Mouse (Mus musculus) T-helper 1 cell (primary cell): ENCODE results near the gene Ahnak2.

Experiments
- in situ Hi-C: fragments of 300-600 bp; cut with MboI, MseI; formaldehyde crosslinking; loops from one replicate; pipeline ENCODE4 v1.15.1; 2025; ENCODE audit warnings: high pct_unique_total_duplicates

Ahnak2 gene

DNA sequence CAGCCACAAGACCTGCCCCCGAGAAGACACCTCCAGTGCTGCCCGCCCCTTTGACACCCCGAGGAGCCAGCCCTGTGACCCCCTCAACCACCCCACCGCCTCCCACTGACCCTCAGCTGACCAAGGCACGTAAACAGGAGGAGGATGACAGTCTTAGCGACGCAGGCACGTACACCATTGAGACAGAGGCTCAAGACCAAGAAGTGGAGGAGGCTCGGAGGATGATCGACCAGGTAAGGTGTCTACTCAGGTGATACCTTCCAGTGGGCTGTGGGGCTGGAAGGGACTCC, 65.9 kb downstream of the Ahnak2 start:
- in situ Hi-C loops: no loop called here

DNA sequence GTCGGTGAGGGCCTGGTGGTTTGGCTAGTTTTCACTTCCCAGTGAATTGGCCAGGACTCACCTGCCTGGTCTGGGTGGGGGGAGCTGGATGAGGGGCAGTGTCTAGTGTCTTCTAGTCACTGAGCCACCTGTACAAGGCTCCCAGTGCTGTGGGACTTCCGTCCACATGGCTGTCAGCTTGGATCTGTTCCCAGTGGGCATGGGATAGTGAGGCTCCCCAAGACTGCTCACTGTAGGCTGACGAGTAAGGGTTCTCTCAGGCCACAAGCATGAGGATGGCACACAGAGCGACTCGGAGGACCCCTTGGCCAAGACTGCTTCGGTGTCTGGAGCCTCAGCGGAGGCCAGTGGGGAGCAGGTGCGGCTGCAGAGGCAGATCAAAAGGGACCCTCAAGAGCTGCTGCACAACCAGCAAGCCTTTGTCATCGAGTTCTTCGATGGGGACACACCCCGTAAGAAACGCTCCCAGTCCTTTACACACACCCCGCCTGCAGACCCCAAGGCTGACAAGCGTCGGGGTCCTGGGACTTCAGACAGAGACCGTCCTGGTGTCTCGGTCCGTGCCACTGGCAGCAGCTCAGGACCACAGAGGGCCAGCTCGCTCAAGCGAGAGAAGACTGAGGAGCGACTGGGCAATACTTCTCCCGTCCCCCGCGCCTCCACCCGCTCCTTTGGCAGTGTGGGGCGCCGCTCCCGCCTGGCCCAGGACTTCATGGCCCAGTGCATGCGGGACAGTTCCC, 66.4 kb downstream of the Ahnak2 start:
- in situ Hi-C loops: no loop called here

DNA sequence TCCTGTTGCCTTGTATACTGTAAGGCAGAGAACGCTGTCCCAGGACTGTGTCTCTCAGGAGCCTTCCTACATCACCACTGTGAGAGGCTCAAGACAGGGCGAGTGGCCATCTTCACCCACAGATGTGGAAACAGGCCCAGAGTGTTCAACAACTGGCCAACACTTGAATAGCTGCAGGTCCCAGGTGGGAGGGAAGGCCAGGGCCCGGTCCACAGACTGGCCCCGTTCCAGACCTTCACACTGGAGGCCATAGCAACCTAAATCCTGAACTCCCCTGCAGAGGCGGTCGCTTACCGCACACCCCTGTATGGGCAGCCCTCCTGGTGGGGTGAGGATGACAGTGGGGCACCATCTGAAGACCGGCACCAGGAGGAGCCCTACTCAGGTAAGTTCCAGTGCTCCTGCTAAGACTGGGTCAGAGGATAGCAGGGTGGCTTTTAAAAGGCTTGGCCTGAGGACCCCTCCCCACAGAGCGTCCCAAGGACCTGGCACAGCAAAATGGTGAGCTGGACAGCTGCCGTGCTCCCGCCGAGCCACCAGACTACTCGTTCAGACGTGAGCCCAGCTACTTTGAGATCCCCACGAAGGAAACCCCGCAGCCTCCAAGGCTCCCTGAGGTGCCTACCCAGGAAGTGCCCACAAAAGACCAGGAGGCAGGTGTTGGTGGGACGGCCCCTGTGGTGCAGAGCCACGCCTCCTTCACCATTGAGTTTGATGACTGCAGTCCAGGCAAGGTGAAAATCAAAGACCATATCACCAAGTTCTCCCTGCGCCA, 67.4 kb downstream of the Ahnak2 start:
- in situ Hi-C loops: no loop called here

DNA sequence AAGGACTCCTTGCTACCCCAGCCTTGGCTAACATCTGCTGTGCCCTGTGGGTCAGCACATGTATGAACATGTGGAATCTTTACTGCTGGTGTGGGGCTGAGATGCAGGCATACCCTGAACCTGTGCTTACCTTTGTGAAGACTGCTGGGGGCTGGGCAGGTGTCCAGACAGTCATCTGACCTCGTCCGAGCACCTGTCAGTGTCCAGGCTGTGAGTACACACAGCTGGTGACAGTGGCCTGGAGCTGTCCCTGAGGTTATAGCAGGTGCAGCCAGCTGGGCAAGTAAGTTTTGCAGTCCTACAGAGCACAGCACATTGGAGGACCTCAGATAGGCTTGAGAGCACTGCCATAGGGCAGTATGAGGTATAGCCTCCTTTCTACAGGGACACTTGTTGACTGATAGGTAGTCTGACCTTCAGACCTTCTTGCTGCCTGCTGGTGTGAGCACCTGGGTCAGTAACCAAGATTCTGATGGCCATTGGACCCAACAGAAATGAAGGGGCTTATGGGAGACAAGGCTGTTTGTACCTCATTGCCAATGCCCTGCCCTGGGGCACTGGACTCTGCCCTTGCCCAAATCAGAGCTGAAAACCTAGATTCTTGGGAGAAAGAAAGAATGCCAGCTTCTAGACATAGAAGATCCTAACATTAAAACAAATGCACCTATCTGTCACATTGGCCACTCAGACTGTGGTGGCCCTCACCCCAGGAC, 68.2 kb downstream of the Ahnak2 start:
- in situ Hi-C loops: no loop called here

DNA sequence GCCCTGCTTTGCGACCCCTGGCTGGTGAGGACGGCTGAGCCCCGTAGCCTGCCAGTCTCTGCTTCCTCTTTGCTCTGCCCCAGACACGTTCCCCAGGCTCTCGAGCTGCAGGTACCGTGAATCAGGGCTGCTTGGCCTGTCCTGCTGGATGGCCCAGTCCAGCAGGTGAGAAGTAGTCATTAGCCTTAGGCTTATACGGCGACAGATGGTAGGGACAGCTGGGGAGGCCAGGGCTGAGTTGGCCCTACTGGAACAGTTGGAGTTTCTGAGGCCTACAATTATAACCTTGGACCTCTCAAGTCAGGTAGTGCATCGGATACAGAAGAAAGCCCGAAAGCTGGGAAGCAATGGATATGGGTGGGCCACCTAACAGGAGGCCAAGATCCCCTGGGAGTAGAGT, 69.9 kb downstream of the Ahnak2 start:
- in situ Hi-C loops: no loop called here

DNA sequence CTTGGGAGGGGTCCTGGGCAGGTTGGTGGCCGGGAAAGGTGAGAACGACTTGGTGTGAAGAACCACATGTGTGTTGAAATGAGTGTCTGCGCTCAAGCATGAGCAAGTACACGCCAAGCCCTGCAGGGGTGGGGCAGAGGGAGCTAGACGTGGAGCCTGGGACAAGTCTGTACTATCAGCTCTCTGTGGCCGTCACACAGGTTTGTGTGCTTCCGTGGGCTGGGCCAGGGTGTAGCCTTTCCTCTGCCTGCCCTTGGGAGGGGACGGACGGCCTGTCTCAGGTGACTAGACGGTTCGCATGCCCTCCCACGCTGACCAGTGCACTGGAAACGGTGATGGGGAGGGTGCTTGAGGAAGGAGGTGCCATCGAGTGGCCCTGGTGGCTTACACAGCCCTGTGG, 71.6 kb downstream of the Ahnak2 start:
- in situ Hi-C loops: no loop called here

DNA sequence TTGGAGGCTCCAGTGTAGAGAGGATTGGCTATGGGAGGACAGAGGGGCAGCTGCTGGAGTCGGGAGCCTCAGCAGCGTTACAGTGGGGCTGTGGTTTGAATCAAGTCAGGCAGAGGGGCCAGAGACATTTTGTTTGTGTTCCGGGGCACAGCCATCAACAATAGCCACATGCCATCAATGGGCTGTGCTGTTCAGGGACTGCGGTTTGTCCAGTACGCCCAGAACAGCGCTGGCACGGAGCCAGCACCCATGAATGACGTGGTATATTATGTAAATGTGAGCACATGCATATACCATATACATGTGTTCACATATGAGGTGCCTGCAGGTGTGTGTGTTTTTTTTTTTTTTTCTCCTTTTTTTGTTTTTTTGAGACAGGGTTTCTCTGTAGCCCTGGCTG, 74.7 kb downstream of the Ahnak2 start:
- in situ Hi-C loops: no loop called here

DNA sequence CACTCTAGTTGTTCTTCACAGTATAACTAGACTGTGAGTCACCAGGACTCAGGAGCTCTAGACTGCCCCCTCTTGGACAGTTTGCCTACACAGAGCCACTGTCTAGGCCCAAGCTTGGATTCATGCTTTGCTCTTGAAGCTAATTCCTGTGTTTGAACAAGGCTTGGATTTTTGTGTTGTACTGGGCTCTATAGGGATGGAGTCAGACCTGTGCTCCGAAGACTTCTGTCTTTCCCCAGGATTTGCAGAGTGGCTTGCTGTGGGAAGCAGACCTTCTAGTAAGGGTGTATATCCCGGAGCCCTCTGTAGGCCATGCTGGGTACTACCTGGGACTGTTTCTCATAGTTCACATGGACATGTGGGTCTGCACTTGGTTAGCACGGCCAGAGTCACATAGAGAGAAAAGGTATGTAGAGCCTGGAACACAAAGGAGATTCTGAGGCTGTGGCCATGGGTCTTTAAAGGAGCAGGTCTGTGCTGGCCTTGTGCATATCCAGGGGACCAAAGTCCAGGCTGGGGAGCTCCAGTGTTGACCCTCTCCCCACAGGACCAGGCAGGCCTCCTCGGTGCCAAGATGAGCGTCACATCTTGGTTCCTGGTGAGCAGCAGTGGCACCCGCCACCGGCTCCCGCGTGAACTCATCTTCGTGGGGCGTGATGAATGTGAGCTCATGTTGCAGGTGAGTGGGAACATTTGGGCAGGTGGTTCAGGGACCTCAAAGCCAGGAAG, 78.2 kb downstream of the Ahnak2 start:
- in situ Hi-C loops: no loop called here

DNA sequence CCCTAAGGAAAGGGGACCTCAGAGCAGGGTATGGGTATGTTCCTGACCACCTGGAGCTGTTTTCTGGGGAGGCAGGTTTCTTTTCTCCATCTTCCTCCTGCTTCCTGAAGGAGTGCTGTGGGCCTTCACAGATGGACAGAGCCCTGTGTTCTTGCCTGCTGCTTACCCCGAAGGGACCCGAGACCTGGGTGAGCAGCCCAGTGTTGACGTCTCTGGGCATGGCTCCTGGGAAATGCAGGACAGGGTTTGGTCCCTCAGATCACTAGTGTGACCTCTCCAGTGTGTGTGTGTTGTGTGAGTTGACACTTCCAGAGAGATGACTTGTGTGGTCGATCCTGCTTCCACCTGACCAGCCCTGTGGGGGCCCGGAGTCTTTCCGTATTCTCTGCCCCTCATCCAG, 79.0 kb downstream of the Ahnak2 start:
- in situ Hi-C loops: no loop called here

DNA sequence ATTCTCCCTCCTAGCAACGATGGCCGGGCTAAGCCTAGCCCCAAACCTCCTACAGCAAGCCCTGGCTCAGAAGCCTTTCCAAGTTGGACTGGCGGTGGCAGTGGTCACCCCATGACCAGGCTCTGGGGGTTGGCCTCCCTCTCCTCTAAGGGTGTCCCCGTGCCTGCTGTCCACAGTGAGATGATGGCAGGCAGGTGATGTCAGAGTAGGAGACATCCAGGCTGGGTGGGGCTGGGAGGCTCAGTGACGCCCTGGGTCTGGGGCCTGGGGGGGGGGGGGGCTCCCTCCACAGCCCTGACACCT, 79.5 kb downstream of the Ahnak2 start:
- in situ Hi-C loops: no loop called here

DNA sequence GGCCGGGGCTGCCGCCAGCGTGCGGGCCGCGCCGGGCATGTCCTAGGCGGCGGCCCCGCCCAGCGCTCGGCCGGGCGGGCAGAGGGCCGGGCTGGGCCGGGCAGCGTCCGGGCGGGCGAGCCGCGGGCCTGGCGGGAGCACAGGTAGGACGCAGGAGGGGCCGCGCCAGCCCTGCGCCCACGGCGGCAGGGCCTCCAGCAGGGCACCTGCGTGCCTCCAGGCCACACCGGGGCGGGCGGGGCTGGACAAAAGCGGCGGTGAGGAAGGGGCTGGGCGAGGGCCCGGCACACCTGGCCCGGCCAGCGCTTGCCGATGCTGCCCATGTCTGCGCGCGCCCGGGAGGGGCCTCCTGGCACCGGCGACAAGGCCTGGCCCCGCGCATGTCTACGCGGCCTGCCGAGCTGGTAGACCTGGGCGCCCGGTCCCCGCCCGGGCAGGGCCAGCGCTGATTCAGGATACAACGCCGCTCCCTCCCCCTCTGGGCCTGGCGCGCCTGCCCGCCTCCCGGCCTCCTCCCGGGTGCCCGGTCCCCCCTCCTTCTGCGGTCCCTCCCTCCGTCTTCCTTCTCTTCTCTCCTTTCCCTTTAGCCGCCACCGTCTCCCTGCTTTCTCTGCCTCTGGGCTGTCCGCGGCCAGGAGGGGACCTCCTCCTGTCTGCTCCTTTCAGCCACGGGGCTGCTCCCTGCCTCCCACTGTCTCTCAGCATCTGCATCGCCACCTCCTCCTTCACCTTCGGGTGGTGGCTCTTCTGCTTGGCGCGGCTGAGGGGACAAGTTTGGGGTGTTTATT, 80.0 kb downstream of the Ahnak2 start:
- in situ Hi-C loops: no loop called here
